Mouse (Mus musculus) embryonic facial prominence, embryonic 11.5 days (tissue): ENCODE data around the gene Avp. TPM values are rescaled to one million over a fixed set of nuclear protein-coding genes. Genes with fewer than 3 reads are reported as not detected.
"Not testable (repeated sequence)": the region's sequence is repeated elsewhere in the genome, so short reads cannot be mapped to it uniquely, and the experiment has no call there.

Experiments
- ATAC-seq: fragments of 200-750 bp; cut with Nextera tagmentation; replicated peaks from 2 replicates; pipeline ENCODE4 v1.8.0; 2017; ENCODE audit warnings: low read depth; ENCODE audit not compliant: insufficient number of reproducible peaks, low FRiP score, low TSS enrichment
- DNase-seq: peaks from one replicate; pipeline ENCODE4 v3.0.0-alpha.2; 2015; ENCODE audit warnings: low spot score
- H3K27ac ChIP-seq: fragments of 300-500 bp; sonication (generic); replicated peaks from 2 replicates; pipeline ENCODE4 v1.5.1; 2014; ENCODE audit warnings: mild to moderate bottlenecking, low read depth, low read length, control low read depth
- H3K27me3 ChIP-seq: fragments of 300-500 bp; sonication (generic); 2 replicates; pipeline ENCODE4 v1.6.1; 2014; ENCODE audit warnings: mild to moderate bottlenecking, low read length, moderate library complexity, mixed read lengths; ENCODE audit not compliant: control insufficient read depth, insufficient read depth
- H3K36me3 ChIP-seq: fragments of 300-500 bp; sonication (generic); replicated peaks from 2 replicates; pipeline ENCODE4 v1.6.1; 2014; ENCODE audit warnings: low read depth, mild to moderate bottlenecking, low read length, moderate library complexity, mixed read lengths; ENCODE audit not compliant: control insufficient read depth, insufficient read depth
- H3K4me1 ChIP-seq: fragments of 300-500 bp; sonication (generic); 2 replicates; pipeline ENCODE4 v1.6.1; 2014; ENCODE audit warnings: low read length, mixed read lengths; ENCODE audit not compliant: control insufficient read depth, insufficient read depth
- H3K4me2 ChIP-seq: fragments of 300-500 bp; sonication (generic); 2 replicates; pipeline ENCODE4 v1.6.1; 2014; ENCODE audit warnings: low read depth, mild to moderate bottlenecking, control low read depth, low read length, moderate library complexity
- H3K4me3 ChIP-seq: fragments of 300-500 bp; sonication (generic); 2 replicates; pipeline ENCODE4 v1.5.1; 2014; ENCODE audit warnings: low read depth, low read length, control low read depth
- H3K9ac ChIP-seq: fragments of 300-500 bp; sonication (generic); replicated peaks from 2 replicates; pipeline ENCODE4 v1.6.1; 2014; ENCODE audit warnings: mild to moderate bottlenecking, control low read depth, low read length
- H3K9me3 ChIP-seq: fragments of 300-500 bp; sonication (generic); replicated peaks from 2 replicates; pipeline ENCODE4 v1.6.1; 2016; ENCODE audit warnings: mild to moderate bottlenecking, low read length, inconsistent platforms, mixed read lengths; ENCODE audit not compliant: control insufficient read depth
- WGBS: fragments of 180-500 bp; shearing (Covaris S2); extraction: QIAGEN DNeasy Blood & Tissue Kit; methylation state at CpG from one replicate; pipeline ENCODE4 v1.1.7; 2014; 5-methylcytosine and 5-hydroxymethylcytosine counted together
- polyA plus RNA-seq: library from polyadenylated mRNA; unstranded; fragments of >200 nt; fragmentation: Nextera tagmentation; extraction: Ambion mirVana; gene quantifications from 2 replicates; pipeline ENCODE4 v1.2.1, GENCODE M21; 2014

Avp gene
- polyA plus RNA-seq, 1 experiment from 2014 or later = not detected

- Histone ChIP-seq H3K4me3 (peak overlapping the region; percentile 21), H3K4me1 (peaks cover 6% of the 10 kb centered on the region; the same call in 1 of the 2 replicates), H3K9ac (no peak overlapping the region), H3K4me2 (peak overlapping the region; percentile 34), H3K9me3 (no peaks in the 10 kb centered on the region), H3K27ac (no peak overlapping the region), H3K27me3 (peaks cover 62% of the 10 kb centered on the region), H3K36me3 (no peaks in the 10 kb centered on the region)
- whole genome bisulfite sequencing = 2% methylated on average over 15 of the region's 16 CpGs
- DNase-seq (no peak), ATAC-seq (no peak)
Observed at GRCm38 (mm10) chr2:130581201-130581600, 1.2 kb downstream of the Avp start.

DNA sequence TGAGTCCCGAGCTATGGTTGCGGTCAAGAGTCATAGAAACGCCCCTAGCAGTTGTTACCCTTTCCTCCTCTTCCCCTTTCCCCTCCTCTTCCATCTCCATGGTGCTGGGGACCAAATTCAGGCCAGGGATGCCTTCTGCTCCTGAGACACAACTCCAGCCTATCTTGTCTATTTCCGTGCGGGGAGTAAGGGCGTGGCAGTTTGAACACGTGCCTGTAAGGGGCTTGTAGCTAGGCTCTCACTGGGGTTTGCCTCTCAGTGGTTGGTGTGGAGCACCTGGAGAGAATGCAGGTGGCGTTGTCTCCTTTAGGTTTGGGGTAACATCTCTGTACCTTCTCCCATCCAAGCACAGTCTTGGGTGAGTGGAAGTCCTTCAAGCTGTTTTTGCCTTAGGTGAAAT, 2.6 kb downstream of the Avp start:
- Histone ChIP-seq H3K9ac (no peak overlapping the region), H3K4me1 (peaks cover 6% of the 10 kb centered on the region; the same call in 1 of the 2 replicates), H3K9me3 (no peaks in the 10 kb centered on the region), H3K27ac (no peak overlapping the region), H3K36me3 (no peaks in the 10 kb centered on the region), H3K4me3 (no peak overlapping the region), H3K4me2 (no peak overlapping the region), H3K27me3 (peaks cover 73% of the 10 kb centered on the region)
- 4% methylated on average over 8 of the region's 8 CpGs for WGBS
- no peak for DNase-seq
- ATAC-seq = no peak

GRCm38 (mm10) chr2:130578148-130578547, 4.2 kb downstream of the Avp start:
- Histone ChIP-seq H3K9ac (no peak overlapping the region), H3K4me1 (peaks cover 6% of the 10 kb centered on the region; the same call in 1 of the 2 replicates), H3K4me3 (no peak overlapping the region), H3K9me3 (no peaks in the 10 kb centered on the region), H3K36me3 (no peaks in the 10 kb centered on the region), H3K27me3 (peaks cover 73% of the 10 kb centered on the region), H3K4me2 (no peak overlapping the region), H3K27ac (no peak overlapping the region)
- DNase-seq = peak; percentile 59
- ATAC-seq = no peak
- WGBS = 7% methylated on average over 9 of the region's 11 CpGs

- Histone ChIP-seq H3K4me2 (peak overlapping the region; percentile 30; the same call in 1 of the 2 replicates), H3K9ac (no peak overlapping the region), H3K36me3 (no peaks in the 10 kb centered on the region), H3K4me1 (peaks cover 6% of the 10 kb centered on the region; the same call in 1 of the 2 replicates), H3K27ac (no peak overlapping the region), H3K4me3 (no peak overlapping the region), H3K27me3 (peaks cover 69% of the 10 kb centered on the region), H3K9me3 (no peaks in the 10 kb centered on the region)
- 5% methylated on average over 12 of the region's 12 CpGs for WGBS
- ATAC-seq = no peak
- peak; percentile 38 for DNase-seq
Observed at GRCm38 (mm10) chr2:130577632-130578031, 4.7 kb downstream of the Avp start.

- Histone ChIP-seq H3K4me1 (peaks cover 6% of the 10 kb centered on the region; the same call in 1 of the 2 replicates), H3K9me3 (no peaks in the 10 kb centered on the region), H3K36me3 (no peaks in the 10 kb centered on the region), H3K4me3 (peak overlapping the region; percentile 24; the same call in 1 of the 2 replicates), H3K9ac (no peak overlapping the region; the same call in 1 of the 2 replicates), H3K27ac (no peak overlapping the region), H3K27me3 (peaks cover 63% of the 10 kb centered on the region), H3K4me2 (peak overlapping the region; percentile 51)
- DNase-seq (no peak), ATAC-seq (no peak)
- WGBS = 2% methylated on average over 9 of the region's 9 CpGs
Observed at GRCm38 (mm10) chr2:130577021-130577420, 5.3 kb downstream of the Avp start.

- H3K4me2 ChIP-seq = peak overlapping the region; percentile 51
- H3K27me3 ChIP-seq = peaks cover 58% of the 10 kb centered on the region
- not testable (repeated sequence) for H3K9ac ChIP-seq, H3K9me3 ChIP-seq, H3K36me3 ChIP-seq, DNase-seq, H3K27ac ChIP-seq, ATAC-seq, H3K4me1 ChIP-seq
- peak overlapping the region; percentile 24 for H3K4me3 ChIP-seq
- WGBS = 2% methylated on average over 27 of the region's 32 CpGs
Observed at GRCm38 (mm10) chr2:130576564-130576963, 5.8 kb downstream of the Avp start.

GRCm38 (mm10) chr2:130575873-130576272, 6.5 kb downstream of the Avp start, which contains the start of gene Oxt:
Gene Oxt, plus strand, starts transcription at chr2:130576173.
- H3K27me3 ChIP-seq = peaks cover 51% of the 10 kb centered on the region
- H3K27ac ChIP-seq = no peak within 1 kb of the TSS
- H3K4me1 ChIP-seq = peaks cover 6% of the 10 kb centered on the region; the same call in 1 of the 2 replicates
- peak within 1 kb of the TSS; percentile 24 for H3K4me3 ChIP-seq
- H3K9me3 ChIP-seq = no peaks in the 10 kb centered on the region
- no peak for DNase-seq
- 36% methylated on average over 9 of the region's 9 CpGs for WGBS
- H3K4me2 ChIP-seq = peak within 1 kb of the TSS; percentile 51
- H3K36me3 ChIP-seq = no peaks in the 10 kb centered on the region
- no peak within 1 kb of the TSS; the same call in 1 of the 2 replicates for H3K9ac ChIP-seq
- no peak for ATAC-seq

- no peaks in the 10 kb centered on the region for H3K36me3 ChIP-seq
- H3K9me3 ChIP-seq = no peaks in the 10 kb centered on the region
- no peak overlapping the region for H3K27ac ChIP-seq
- no peak for DNase-seq
- H3K4me1 ChIP-seq = 0 out of 2 replicates have a peak, but pooled peaks cover 2% of the 10 kb centered on the region
- no peak overlapping the region for H3K4me2 ChIP-seq
- ATAC-seq = no peak
- no peak overlapping the region for H3K4me3 ChIP-seq
- H3K9ac ChIP-seq = no peak overlapping the region
- peaks cover 43% of the 10 kb centered on the region for H3K27me3 ChIP-seq
- WGBS = 80% methylated on average over 5 of the region's 5 CpGs
Observed at GRCm38 (mm10) chr2:130574960-130575359, 7.4 kb downstream of the Avp start.
